Mouse (Mus musculus): ENCODE results near the gene Rnf113a2. TPM values are rescaled to one million over a fixed set of nuclear protein-coding genes. Genes with fewer than 3 reads are reported as not detected.

The Rnf113a2 gene
- polyA plus RNA-seq, 1 experiment: 18.2 TPM

DNA sequence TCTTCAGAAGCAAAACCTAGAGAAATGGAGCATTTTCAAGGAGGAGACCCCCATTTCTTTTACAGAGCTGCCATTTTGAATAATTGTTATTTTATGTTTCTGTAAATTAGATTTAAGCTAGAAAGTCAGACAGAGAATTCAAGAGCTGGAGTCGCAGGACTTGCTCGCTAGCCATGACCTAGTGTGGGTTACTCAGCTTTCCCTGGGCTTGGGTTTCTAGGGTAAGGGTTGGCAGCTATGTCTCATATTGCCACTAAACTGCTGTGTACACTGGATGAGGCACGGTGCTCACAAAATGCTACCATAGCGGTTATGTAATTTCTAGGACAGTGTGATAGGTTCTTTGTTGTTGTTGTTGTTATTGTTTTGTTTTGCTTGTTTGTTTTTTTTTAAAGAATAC is 24.3 kb upstream of the Rnf113a2 start:
- H3K4me1 ChIP-seq (ENCODE audit: control insufficient read depth, insufficient read depth, low read length): peaks cover 10% of the 10 kb centered on the region
- TF ChIP-seq CTCF (IDR thresholded peaks at IDR 0.05; ENCODE audit: low read depth, low read length): no peak
- TF ChIP-seq POLR2A (IDR thresholded peaks at IDR 0.05; ENCODE audit: borderline replicate concordance, low read depth, low read length): no peak
- H3K27ac ChIP-seq (ENCODE audit: insufficient read depth, low read depth, low read length): no peak overlapping the region
- H3K4me3 ChIP-seq (ENCODE audit: insufficient read depth, low read length): no peak overlapping the region

GRCm38 (mm10) chr12:84393847-84394246 is 23.1 kb upstream of the Rnf113a2 start:
- peaks cover 2% of the 10 kb centered on the region; the same call in 1 of the 2 replicates for H3K4me1 ChIP-seq (ENCODE audit: control insufficient read depth, insufficient read depth, low read length)
- H3K4me3 ChIP-seq (ENCODE audit: insufficient read depth, low read length): no peak overlapping the region
- H3K27ac ChIP-seq (ENCODE audit: insufficient read depth, low read depth, low read length): no peak overlapping the region
- no peak for TF ChIP-seq CTCF (IDR thresholded peaks at IDR 0.05; ENCODE audit: low read depth, low read length)
- no peak for TF ChIP-seq POLR2A (IDR thresholded peaks at IDR 0.05; ENCODE audit: borderline replicate concordance, low read depth, low read length)

GRCm38 (mm10) chr12:84396947-84397679 is 19.9 kb upstream of the Rnf113a2 start:
- H3K4me3 ChIP-seq (ENCODE audit: insufficient read depth, low read length): no peak overlapping the region
- H3K27ac ChIP-seq (ENCODE audit: insufficient read depth, low read depth, low read length): no peak overlapping the region
- no peaks in the 10 kb centered on the region for H3K4me1 ChIP-seq (ENCODE audit: control insufficient read depth, insufficient read depth, low read length)
- no peak for TF ChIP-seq CTCF (IDR thresholded peaks at IDR 0.05; ENCODE audit: low read depth, low read length)
- no peak for TF ChIP-seq POLR2A (IDR thresholded peaks at IDR 0.05; ENCODE audit: borderline replicate concordance, low read depth, low read length)

- no peak for TF ChIP-seq POLR2A (IDR thresholded peaks at IDR 0.05; ENCODE audit: borderline replicate concordance, low read depth, low read length)
- H3K4me3 ChIP-seq (ENCODE audit: insufficient read depth, low read length): no peak overlapping the region
- H3K4me1 ChIP-seq (ENCODE audit: control insufficient read depth, insufficient read depth, low read length): no peaks in the 10 kb centered on the region
- H3K27ac ChIP-seq (ENCODE audit: insufficient read depth, low read depth, low read length): no peak overlapping the region
Measured at GRCm38 (mm10) chr12:84397685-84398084, 19.3 kb upstream of the Rnf113a2 start.

DNA sequence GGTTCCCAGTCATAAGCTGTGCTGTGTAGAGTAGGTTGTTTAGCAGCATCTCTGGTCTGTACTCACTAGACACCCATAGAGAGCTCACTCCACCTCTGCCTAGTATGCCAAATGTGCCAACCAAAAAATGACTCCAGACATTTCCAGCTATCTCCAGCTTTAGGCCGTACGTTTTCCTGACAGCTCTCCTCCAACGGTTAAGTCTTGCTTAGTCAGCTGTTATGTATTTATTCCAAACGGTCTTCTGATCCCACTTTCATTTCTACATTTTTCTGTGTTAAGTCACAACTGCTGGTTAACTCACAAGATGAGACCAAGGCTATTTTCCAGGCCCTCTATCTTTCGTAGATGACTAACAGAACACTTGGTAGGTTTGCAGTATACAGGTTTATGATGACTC is 18.4 kb upstream of the Rnf113a2 start:
- Histone ChIP-seq H3K4me3 (ENCODE audit: insufficient read depth, low read length) (no peak overlapping the region), H3K4me1 (ENCODE audit: control insufficient read depth, insufficient read depth, low read length) (no peaks in the 10 kb centered on the region), H3K27ac (ENCODE audit: insufficient read depth, low read depth, low read length) (no peak overlapping the region)
- TF ChIP-seq POLR2A (IDR thresholded peaks at IDR 0.05; ENCODE audit: borderline replicate concordance, low read depth, low read length) (no peak), CTCF (IDR thresholded peaks at IDR 0.05; ENCODE audit: low read depth, low read length) (no peak)

- Histone ChIP-seq H3K4me3 (ENCODE audit: insufficient read depth, low read length) (no peak overlapping the region), H3K4me1 (ENCODE audit: control insufficient read depth, insufficient read depth, low read length) (no peaks in the 10 kb centered on the region), H3K27ac (ENCODE audit: insufficient read depth, low read depth, low read length) (no peak overlapping the region)
- no peak for TF ChIP-seq POLR2A (IDR thresholded peaks at IDR 0.05; ENCODE audit: borderline replicate concordance, low read depth, low read length)
- TF ChIP-seq CTCF (IDR thresholded peaks at IDR 0.05; ENCODE audit: low read depth, low read length): no peak
Measured at GRCm38 (mm10) chr12:84399135-84399534, 17.9 kb upstream of the Rnf113a2 start.

DNA sequence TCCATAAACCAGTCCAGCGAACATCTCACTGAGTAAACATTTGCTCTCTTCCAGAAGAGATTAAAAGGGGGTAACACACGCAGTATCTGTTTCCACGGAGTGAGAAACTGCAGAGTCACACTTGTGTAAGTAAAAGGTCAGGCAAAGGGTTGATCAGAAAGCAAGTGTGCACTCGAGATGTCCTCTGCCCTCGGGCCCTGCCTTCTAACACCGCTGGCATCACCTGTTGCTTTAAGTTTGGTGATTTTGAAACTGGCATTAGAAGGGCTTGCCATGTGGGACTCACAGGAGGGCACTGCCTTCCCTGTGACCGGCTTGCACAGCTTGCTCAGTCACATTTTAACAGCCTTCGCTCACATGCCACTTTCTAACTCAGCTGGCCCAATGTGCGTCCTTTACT is 17.3 kb upstream of the Rnf113a2 start:
- H3K27ac ChIP-seq (ENCODE audit: insufficient read depth, low read depth, low read length): no peak overlapping the region
- H3K4me1 ChIP-seq (ENCODE audit: control insufficient read depth, insufficient read depth, low read length): no peaks in the 10 kb centered on the region
- H3K4me3 ChIP-seq (ENCODE audit: insufficient read depth, low read length): no peak overlapping the region
- TF ChIP-seq POLR2A (IDR thresholded peaks at IDR 0.05; ENCODE audit: borderline replicate concordance, low read depth, low read length) (no peak), CTCF (IDR thresholded peaks at IDR 0.05; ENCODE audit: low read depth, low read length) (no peak)

GRCm38 (mm10) chr12:84400068-84400467 is 16.9 kb upstream of the Rnf113a2 start:
- TF ChIP-seq CTCF (IDR thresholded peaks at IDR 0.05; ENCODE audit: low read depth, low read length) (no peak), POLR2A (IDR thresholded peaks at IDR 0.05; ENCODE audit: borderline replicate concordance, low read depth, low read length) (no peak)
- Histone ChIP-seq H3K4me3 (ENCODE audit: insufficient read depth, low read length) (no peak overlapping the region), H3K27ac (ENCODE audit: insufficient read depth, low read depth, low read length) (no peak overlapping the region), H3K4me1 (ENCODE audit: control insufficient read depth, insufficient read depth, low read length) (no peaks in the 10 kb centered on the region)

DNA sequence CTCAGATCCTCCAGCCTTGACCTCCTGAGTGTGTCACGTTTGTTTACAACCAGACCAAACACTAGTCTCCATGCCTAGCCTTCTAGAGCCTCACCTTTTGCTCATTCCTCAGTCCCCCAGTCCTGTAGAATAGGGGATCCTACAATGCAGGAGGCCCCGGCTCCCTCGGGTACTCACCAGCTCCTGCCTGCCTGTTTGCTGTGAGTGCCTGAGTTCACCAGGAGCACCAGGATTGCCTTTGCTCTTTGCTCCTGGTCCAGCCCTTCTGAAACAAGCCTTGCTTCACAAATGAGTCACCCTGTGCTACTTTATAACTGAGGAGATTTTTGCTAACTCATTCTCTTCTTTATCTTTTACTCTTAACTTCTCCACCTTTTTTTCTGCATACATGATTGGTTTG is 16.3 kb upstream of the Rnf113a2 start:
- H3K4me3 ChIP-seq (ENCODE audit: insufficient read depth, low read length): no peak overlapping the region
- H3K27ac ChIP-seq (ENCODE audit: insufficient read depth, low read depth, low read length): no peak overlapping the region
- H3K4me1 ChIP-seq (ENCODE audit: control insufficient read depth, insufficient read depth, low read length): no peaks in the 10 kb centered on the region
- TF ChIP-seq POLR2A (IDR thresholded peaks at IDR 0.05; ENCODE audit: borderline replicate concordance, low read depth, low read length) (no peak), CTCF (IDR thresholded peaks at IDR 0.05; ENCODE audit: low read depth, low read length) (no peak)

DNA sequence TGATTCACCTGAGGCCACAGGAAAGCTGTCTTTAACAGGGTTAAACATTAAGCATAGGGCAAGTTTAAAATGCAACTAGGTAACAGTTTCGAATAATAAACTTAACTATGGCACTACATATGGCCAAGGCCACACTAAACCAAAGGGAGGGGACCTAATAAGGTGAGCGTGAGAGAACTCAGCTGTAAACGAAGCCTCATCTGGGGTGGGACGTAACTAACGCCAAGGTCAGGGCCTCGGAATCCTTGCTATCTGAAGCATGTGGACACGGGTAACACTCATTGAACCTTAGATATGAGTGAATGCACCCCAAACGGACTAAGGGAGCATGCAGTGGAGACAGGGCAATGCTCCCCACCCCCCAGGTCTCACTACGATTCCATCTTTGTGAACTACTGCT is 14.1 kb upstream of the Rnf113a2 start:
- TF ChIP-seq CTCF (IDR thresholded peaks at IDR 0.05; ENCODE audit: low read depth, low read length) (no peak), POLR2A (IDR thresholded peaks at IDR 0.05; ENCODE audit: borderline replicate concordance, low read depth, low read length) (no peak)
- Histone ChIP-seq H3K4me3 (ENCODE audit: insufficient read depth, low read length) (no peak overlapping the region), H3K27ac (ENCODE audit: insufficient read depth, low read depth, low read length) (no peak overlapping the region), H3K4me1 (ENCODE audit: control insufficient read depth, insufficient read depth, low read length) (peaks cover 2% of the 10 kb centered on the region; the same call in 1 of the 2 replicates)
